Mouse (Mus musculus): Measurements from ENCODE around the gene Tmprss9.

DNA sequence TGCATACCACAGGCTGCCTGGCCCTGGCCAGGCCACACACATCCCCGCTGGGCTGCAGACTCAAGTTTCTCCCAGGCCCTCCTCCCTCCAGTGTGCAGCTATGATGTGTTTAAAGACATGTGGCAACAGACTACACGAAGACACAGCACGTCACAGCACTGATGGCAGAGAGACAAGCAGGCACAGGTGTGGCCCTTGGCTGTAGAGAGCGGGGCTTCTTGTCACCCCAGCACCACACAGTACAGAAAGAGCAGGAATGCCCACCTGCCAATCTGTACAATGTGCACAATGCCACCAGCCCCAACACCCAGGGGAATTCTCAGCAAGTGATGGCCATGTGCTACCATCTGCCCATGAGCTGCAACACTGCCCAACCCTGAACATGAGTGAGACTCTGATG, 39.7 kb downstream of the Tmprss9 start:
- no peak for TF ChIP-seq CTCF (IDR thresholded peaks at IDR 0.05; ENCODE audit: borderline replicate concordance, insufficient read depth, low read length)
- no peak for TF ChIP-seq POLR2A (IDR thresholded peaks at IDR 0.05; ENCODE audit: low read depth, low read length)

Measured in embryonic fibroblast, embryonic 13.5 days (primary cell).